Mouse (Mus musculus) hindbrain, embryonic 16.5 days (tissue): ENCODE data around the gene Snx32. TPM values are rescaled to one million over a fixed set of nuclear protein-coding genes. Genes with fewer than 3 reads are reported as not detected.

Experiments used
- ATAC-seq: fragments of 200-750 bp; cut with Nextera tagmentation; 2 replicates; pipeline ENCODE4 v1.8.0; 2017; ENCODE audit warnings: moderate TSS enrichment, moderate library complexity
- H3K27ac ChIP-seq: fragments of 300-500 bp; sonication (generic); 2 replicates; pipeline ENCODE4 v1.5.1; 2014; ENCODE audit warnings: low read depth, mild to moderate bottlenecking, control low read depth, low read length, moderate library complexity
- H3K27me3 ChIP-seq: fragments of 300-500 bp; sonication (generic); replicated peaks from 2 replicates; pipeline ENCODE4 v1.6.1; 2014; ENCODE audit warnings: low read length; ENCODE audit not compliant: control insufficient read depth, insufficient read depth
- H3K36me3 ChIP-seq: fragments of 300-500 bp; sonication (generic); 2 replicates; pipeline ENCODE4 v1.6.1; 2014; ENCODE audit warnings: mild to moderate bottlenecking, low read length, moderate library complexity, mixed read lengths; ENCODE audit not compliant: control insufficient read depth, insufficient read depth
- H3K4me1 ChIP-seq: fragments of 300-500 bp; sonication (generic); 2 replicates; pipeline ENCODE4 v1.6.1; 2014; ENCODE audit warnings: low read depth, low read length; ENCODE audit not compliant: control insufficient read depth, insufficient read depth
- H3K4me2 ChIP-seq: fragments of 300-500 bp; sonication (generic); 2 replicates; pipeline ENCODE4 v1.6.1; 2014; ENCODE audit warnings: mild to moderate bottlenecking, low read length, control low read depth, moderate library complexity
- H3K4me3 ChIP-seq: fragments of 300-500 bp; sonication (generic); 2 replicates; pipeline ENCODE4 v1.5.1; 2014; ENCODE audit warnings: mild to moderate bottlenecking, low read length, control low read depth, moderate library complexity
- H3K9ac ChIP-seq: fragments of 300-500 bp; sonication (generic); 2 replicates; pipeline ENCODE4 v1.6.1; 2014; ENCODE audit warnings: low read depth, mild to moderate bottlenecking, control low read depth, low read length, moderate library complexity
- H3K9me3 ChIP-seq: fragments of 300-500 bp; sonication (generic); 2 replicates; pipeline ENCODE4 v1.6.1; 2014; ENCODE audit warnings: mild to moderate bottlenecking, low read length, moderate library complexity; ENCODE audit not compliant: control insufficient read depth
- whole genome bisulfite sequencing: fragments of 180-500 bp; shearing (Covaris S2); extraction: QIAGEN DNeasy Blood & Tissue Kit; methylation state at CpG from one replicate; pipeline ENCODE4 v1.1.7; 2014; 5-methylcytosine and 5-hydroxymethylcytosine counted together
- polyA plus RNA-seq: library from polyadenylated mRNA; unstranded; fragments of >200 nt; fragmentation: Nextera tagmentation; extraction: Ambion mirVana; gene quantifications from 2 replicates; pipeline ENCODE4 v1.2.1, GENCODE M21; 2015

Gene Snx32
- polyA plus RNA-seq, 1 experiment from 2014 or later = 101 TPM

DNA sequence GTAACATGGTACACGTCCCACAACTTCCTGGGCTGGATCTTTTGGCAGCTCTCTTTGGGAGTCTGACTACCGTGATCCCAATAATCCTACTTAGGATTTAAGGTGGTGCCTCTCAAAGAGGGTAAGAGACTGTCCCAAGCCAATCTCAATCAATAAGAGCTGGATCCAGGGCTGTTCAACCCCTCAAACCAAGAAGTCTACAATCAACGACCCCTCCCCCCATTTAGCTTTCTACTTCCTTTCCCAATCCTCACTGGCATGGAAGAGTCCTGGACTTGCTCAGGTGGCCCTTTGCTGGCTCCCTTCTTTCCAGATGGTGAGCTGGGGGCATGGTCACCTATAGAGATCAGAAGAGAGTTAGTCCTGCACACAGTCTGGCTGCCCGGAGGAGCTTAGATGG is 23.6 kb downstream of the Snx32 start:
- no peak for ATAC-seq
- Histone ChIP-seq H3K9ac (no peak overlapping the region), H3K4me3 (no peak overlapping the region), H3K4me2 (no peak overlapping the region; the same call in 1 of the 2 replicates), H3K4me1 (peaks cover 16% of the 10 kb centered on the region), H3K9me3 (no peaks in the 10 kb centered on the region), H3K36me3 (peaks cover 21% of the 10 kb centered on the region), H3K27me3 (no peaks in the 10 kb centered on the region), H3K27ac (no peak overlapping the region)
- 86% methylated on average over 4 of the region's 4 CpGs for WGBS

GRCm38 (mm10) chr19:5486286-5486685 is 24.1 kb downstream of the Snx32 start:
- H3K36me3 ChIP-seq = peaks cover 21% of the 10 kb centered on the region

GRCm38 (mm10) chr19:5485821-5486220 is 24.5 kb downstream of the Snx32 start:
- WGBS = 97% methylated on average over 7 of the region's 7 CpGs
- no peak overlapping the region for H3K4me2 ChIP-seq
- H3K9ac ChIP-seq = no peak overlapping the region
- no peaks in the 10 kb centered on the region for H3K27me3 ChIP-seq
- no peak overlapping the region for H3K27ac ChIP-seq
- H3K9me3 ChIP-seq = no peaks in the 10 kb centered on the region
- peaks cover 21% of the 10 kb centered on the region for H3K36me3 ChIP-seq
- no peak overlapping the region for H3K4me3 ChIP-seq
- no peak for ATAC-seq
- peaks cover 15% of the 10 kb centered on the region for H3K4me1 ChIP-seq

More at GRCm38 (mm10) chr19:5486286-5486685, 24.1 kb downstream of the Snx32 start:
- H3K4me3 ChIP-seq = no peak overlapping the region
- H3K9ac ChIP-seq = no peak overlapping the region
- peaks cover 15% of the 10 kb centered on the region for H3K4me1 ChIP-seq
- no peak for ATAC-seq
- no peaks in the 10 kb centered on the region for H3K9me3 ChIP-seq
- H3K4me2 ChIP-seq = no peak overlapping the region
- H3K27me3 ChIP-seq = no peaks in the 10 kb centered on the region
- H3K27ac ChIP-seq = no peak overlapping the region
- WGBS = 93% methylated on average over 8 of the region's 8 CpGs

DNA sequence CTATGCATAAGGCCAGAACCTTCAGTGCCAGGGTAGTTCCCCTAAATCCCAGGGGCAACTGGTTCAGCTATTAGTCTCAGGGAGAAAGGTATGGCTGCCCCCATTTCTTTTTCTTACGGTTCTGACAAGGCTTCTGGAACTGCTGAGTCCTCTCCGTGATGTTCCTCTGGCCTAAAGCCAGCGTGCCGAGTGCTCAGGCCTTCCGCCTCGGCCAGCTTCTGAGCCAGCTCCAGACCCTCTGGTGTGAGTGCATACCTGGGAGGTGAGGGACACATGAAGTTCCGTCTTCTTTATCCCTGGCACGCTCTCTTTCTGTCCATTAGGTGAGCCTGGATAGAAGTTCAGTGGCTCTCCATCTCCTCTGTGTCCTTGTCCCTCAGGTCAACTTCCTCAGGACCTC is 25.0 kb downstream of the Snx32 start:
- H3K36me3 ChIP-seq = peaks cover 21% of the 10 kb centered on the region
- peaks cover 15% of the 10 kb centered on the region for H3K4me1 ChIP-seq
- H3K27ac ChIP-seq = no peak overlapping the region
- no peak overlapping the region for H3K4me3 ChIP-seq
- 90% methylated on average over 8 of the region's 8 CpGs for WGBS
- no peak for ATAC-seq
- H3K27me3 ChIP-seq = no peaks in the 10 kb centered on the region
- H3K4me2 ChIP-seq = no peak overlapping the region
- H3K9ac ChIP-seq = no peak overlapping the region
- no peaks in the 10 kb centered on the region for H3K9me3 ChIP-seq

- WGBS = 97% methylated on average over 5 of the region's 5 CpGs
- no peak for ATAC-seq
- H3K9me3 ChIP-seq = no peaks in the 10 kb centered on the region
- no peak overlapping the region for H3K9ac ChIP-seq
- no peak overlapping the region for H3K4me2 ChIP-seq
- H3K36me3 ChIP-seq = peaks cover 21% of the 10 kb centered on the region
- H3K4me1 ChIP-seq = peaks cover 13% of the 10 kb centered on the region
- H3K27ac ChIP-seq = no peak overlapping the region
- H3K4me3 ChIP-seq = no peak overlapping the region
- no peaks in the 10 kb centered on the region for H3K27me3 ChIP-seq
These were observed 25.8 kb downstream of the Snx32 start for GRCm38 (mm10) chr19:5484496-5484895.

DNA sequence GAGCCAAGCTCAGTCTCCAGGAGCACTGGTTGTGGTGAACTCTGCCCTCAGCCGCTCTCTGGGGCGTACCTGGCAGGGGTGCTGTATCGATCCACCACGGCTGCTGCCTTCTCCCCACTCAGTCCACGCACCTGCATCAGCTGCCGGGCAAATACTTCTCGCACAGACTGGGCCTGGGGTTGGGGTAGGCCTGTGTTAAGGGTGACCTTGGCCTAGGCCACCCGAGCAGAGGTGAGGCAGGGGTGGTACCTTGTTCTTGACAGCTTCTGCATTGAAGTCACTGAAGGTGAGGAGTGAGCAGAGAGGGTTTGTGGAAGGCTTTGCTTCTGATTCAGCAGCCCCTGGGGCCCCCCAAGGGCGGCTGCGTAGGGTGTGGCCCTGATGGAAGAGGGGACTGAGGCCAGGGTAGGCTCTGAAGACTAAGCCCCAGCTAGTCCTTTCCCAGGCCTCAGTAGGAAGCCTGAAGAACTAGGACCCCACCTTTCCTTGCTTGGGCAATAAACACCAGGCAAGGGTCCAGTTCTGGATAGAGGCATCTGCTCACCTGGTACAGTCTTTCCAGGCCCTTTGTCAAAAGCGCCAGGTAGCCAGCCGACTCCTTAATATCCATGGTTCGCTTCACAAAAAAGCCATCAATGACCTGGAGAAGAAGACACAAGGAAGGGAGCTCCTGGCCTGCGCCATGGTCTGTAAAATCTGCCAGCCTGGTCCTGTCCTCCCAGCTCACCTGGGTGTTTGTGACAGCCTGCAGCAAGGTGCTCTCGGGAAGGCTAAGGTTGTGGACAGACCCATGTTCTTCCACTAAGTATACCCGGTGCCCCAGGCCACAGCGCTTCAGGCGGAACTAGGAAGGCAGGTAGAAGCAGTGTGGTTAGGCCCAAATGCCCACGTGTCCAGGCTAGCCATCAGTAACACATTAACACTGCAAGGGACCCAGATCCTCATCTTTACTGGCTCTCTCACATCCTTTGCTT is 26.7 kb downstream of the Snx32 start:
- H3K9me3 ChIP-seq = no peaks in the 10 kb centered on the region
- no peaks in the 10 kb centered on the region for H3K27me3 ChIP-seq
- H3K4me2 ChIP-seq = no peak overlapping the region
- H3K36me3 ChIP-seq = peaks cover 21% of the 10 kb centered on the region
- 95% methylated on average over 19 of the region's 19 CpGs for WGBS
- no peak overlapping the region for H3K27ac ChIP-seq
- no peak for ATAC-seq
- peaks cover 10% of the 10 kb centered on the region for H3K4me1 ChIP-seq
- H3K4me3 ChIP-seq = no peak overlapping the region
- no peak overlapping the region for H3K9ac ChIP-seq

DNA sequence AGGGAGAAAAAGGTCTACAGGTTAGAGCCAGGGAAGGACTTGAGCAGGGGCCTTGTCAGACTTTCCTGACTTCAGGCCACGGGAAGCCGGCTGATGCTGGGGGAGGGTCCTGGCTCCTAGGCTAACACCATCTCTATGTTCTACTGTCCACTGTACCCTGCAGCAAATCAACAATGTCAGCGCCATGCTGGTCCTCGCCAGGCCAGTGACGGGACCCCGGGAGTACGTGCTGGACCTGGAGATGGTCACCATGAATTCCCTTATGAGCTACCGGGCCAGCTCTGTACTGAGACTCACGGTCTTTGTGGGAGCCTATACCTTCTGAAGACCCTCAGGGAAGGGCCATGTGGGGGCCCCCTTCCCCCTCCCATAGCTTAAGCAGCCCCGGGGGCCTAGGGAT is 28.9 kb downstream of the Snx32 start:
- Histone ChIP-seq H3K27me3 (no peaks in the 10 kb centered on the region), H3K27ac (no peak overlapping the region), H3K9me3 (no peaks in the 10 kb centered on the region), H3K4me2 (no peak overlapping the region), H3K9ac (no peak overlapping the region), H3K4me1 (no peaks in the 10 kb centered on the region), H3K4me3 (no peak overlapping the region), H3K36me3 (peaks cover 21% of the 10 kb centered on the region)
- ATAC-seq = no peak
- 92% methylated on average over 10 of the region's 10 CpGs for WGBS

- H3K27me3 ChIP-seq = no peaks in the 10 kb centered on the region
- peaks cover 12% of the 10 kb centered on the region for H3K4me1 ChIP-seq
- H3K9ac ChIP-seq = no peak overlapping the region
- H3K27ac ChIP-seq = no peak overlapping the region
- H3K4me2 ChIP-seq = no peak overlapping the region
- whole genome bisulfite sequencing = 94% methylated on average over 10 of the region's 10 CpGs
- no peak for ATAC-seq
- H3K4me3 ChIP-seq = no peak overlapping the region
- H3K36me3 ChIP-seq = peaks cover 12% of the 10 kb centered on the region
- no peaks in the 10 kb centered on the region for H3K9me3 ChIP-seq
These were observed 30.3 kb downstream of the Snx32 start for GRCm38 (mm10) chr19:5480016-5480415.

DNA sequence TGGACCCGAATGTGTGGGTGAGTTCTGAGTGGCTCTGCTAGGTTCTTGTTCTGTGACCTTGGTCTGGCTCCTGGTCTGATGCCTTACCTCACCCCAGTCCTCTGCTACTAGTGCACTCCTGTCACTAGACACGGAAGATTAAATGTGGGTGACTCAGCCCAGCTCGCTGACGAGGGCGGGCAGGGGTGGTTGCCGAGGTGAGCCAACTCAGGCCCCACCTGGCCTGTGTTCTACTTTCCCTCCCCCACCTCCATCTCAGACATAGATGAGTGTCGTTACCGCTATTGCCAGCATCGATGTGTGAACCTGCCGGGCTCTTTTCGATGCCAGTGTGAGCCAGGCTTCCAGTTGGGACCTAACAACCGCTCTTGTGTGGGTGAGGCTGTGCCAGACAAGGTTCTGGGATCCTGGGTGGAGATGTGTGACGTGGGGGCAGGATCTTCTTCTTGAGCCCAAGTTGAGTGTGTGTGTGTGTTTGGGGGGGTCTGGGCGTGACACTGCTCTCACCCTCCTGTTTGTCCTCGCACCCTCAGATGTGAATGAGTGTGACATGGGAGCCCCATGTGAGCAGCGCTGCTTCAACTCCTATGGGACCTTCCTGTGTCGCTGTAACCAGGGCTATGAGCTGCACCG is 32.6 kb downstream of the Snx32 start:
- H3K27me3 ChIP-seq = no peaks in the 10 kb centered on the region
- no peak overlapping the region for H3K4me2 ChIP-seq
- H3K9me3 ChIP-seq = no peaks in the 10 kb centered on the region
- H3K4me3 ChIP-seq = no peak overlapping the region
- ATAC-seq = no peak
- H3K36me3 ChIP-seq = peaks cover under 1% of the 10 kb centered on the region; the same call in 1 of the 2 replicates
- H3K9ac ChIP-seq = no peak overlapping the region
- H3K4me1 ChIP-seq = peaks cover 20% of the 10 kb centered on the region
- 89% methylated on average over 18 of the region's 18 CpGs for WGBS
- no peak overlapping the region for H3K27ac ChIP-seq
